Mouse (Mus musculus) brain, embryonic 14.5 days (tissue): ENCODE measurements around the gene Tmtc1.

Experiments
- CTCF ChIP-seq: fragments of 200-500 bp; IDR thresholded peaks from 2 replicates; pipeline ENCODE4 v1.5.1; 2012; ENCODE audit warnings: inconsistent platforms, mild to moderate bottlenecking, moderate library complexity, borderline replicate concordance; ENCODE audit not compliant: insufficient read depth, insufficient read length; ENCODE audit errors: extremely low read depth
- POLR2A ChIP-seq: fragments of 200-500 bp; IDR thresholded peaks from 2 replicates; pipeline ENCODE4 v1.6.1; 2012; ENCODE audit warnings: mild to moderate bottlenecking, inconsistent platforms, borderline replicate concordance; ENCODE audit not compliant: poor library complexity, insufficient read depth, insufficient read length, severe bottlenecking; ENCODE audit errors: extremely low read depth

DNA sequence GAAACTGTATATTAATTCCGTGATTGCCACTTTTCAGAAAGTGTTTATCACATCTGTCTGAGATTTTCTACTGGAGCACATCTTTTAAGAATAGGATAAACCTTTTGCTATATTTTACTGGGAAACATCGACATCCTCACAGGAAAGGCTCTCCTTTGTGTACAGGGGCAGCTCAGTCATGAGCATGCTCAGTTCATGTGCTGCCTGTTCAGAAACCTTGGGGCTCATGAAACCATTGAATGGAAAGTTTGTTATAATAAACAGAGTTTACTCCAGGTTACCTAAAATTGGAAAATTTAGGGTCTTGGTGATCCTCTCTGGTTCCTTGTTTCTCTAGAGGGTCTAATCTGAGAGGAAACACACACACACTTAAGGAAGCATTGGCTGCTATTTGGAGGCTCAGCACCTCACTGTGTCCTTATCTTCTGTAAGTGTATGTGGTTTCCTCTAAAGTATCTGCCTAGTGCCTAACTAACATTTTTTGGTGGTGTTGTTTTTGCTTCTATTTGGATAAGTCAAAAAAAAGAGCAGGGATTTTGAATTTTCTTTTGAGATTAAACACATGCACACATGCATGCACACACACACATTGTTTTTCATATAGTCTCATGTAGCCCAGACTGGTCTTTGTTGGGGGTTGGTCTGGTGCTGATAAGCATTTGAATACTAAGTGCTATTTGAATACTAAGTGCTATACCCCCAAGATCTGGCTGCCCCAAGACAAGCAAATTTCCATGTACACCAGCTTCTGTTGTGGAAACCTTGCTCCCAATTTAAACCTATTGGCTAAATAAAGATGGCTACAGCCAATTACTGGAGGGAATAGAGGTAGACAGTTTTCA, 225.7 kb downstream of the Tmtc1 start:
- TF ChIP-seq CTCF (no peak), POLR2A (no peak)
